Mouse (Mus musculus): ENCODE results near the gene Tgfbr1. TPM values are rescaled to one million over a fixed set of nuclear protein-coding genes. Genes with fewer than 3 reads are reported as not detected.

Gene Tgfbr1
- polyA plus RNA-seq, 1 experiment from 2014 or later, result 85.5 TPM

DNA sequence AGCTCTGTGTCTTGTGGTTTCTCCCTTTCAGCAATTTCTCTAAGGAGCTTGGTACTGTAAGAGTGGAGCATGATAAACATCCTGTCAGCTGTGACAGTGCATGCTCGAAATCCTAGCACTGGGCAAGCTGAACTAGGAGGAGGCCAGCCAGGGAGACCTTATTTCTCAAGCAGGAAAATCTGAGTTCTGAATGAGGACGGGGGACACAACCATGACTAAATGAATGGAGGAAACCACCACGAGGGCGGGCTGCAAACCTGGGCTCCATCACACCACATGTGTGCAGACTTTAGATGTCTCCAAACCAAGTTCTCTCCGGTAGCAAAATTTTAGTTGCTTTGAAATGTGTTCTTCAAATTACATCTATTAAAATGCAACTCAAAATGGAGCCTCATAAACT, 96.1 kb downstream of the Tgfbr1 start:
- ATAC-seq (ENCODE audit: insufficient number of reproducible peaks, low FRiP score, low TSS enrichment, low read depth), result no peak
- Histone ChIP-seq H3K4me1 (ENCODE audit: control insufficient read depth, insufficient read depth, low read length) (no peaks in the 10 kb centered on the region), H3K4me2 (ENCODE audit: low read depth, severe bottlenecking) (no peak overlapping the region), H3K27me3 (ENCODE audit: control insufficient read depth, insufficient read depth, low read length) (no peaks in the 10 kb centered on the region), H3K27ac (replicated peaks; ENCODE audit: low read depth, low read length) (no peak overlapping the region), H3K4me3 (ENCODE audit: low read depth, low read length) (no peak overlapping the region), H3K36me3 (ENCODE audit: control insufficient read depth, insufficient read depth, low read length) (no peaks in the 10 kb centered on the region), H3K9me3 (ENCODE audit: control insufficient read depth, low read length) (no peaks in the 10 kb centered on the region), H3K9ac (ENCODE audit: low read length) (no peak overlapping the region)
- no peak for DNase-seq (ENCODE audit: low spot score)
- 51% methylated on average over 5 of the region's 5 CpGs for WGBS

DNA sequence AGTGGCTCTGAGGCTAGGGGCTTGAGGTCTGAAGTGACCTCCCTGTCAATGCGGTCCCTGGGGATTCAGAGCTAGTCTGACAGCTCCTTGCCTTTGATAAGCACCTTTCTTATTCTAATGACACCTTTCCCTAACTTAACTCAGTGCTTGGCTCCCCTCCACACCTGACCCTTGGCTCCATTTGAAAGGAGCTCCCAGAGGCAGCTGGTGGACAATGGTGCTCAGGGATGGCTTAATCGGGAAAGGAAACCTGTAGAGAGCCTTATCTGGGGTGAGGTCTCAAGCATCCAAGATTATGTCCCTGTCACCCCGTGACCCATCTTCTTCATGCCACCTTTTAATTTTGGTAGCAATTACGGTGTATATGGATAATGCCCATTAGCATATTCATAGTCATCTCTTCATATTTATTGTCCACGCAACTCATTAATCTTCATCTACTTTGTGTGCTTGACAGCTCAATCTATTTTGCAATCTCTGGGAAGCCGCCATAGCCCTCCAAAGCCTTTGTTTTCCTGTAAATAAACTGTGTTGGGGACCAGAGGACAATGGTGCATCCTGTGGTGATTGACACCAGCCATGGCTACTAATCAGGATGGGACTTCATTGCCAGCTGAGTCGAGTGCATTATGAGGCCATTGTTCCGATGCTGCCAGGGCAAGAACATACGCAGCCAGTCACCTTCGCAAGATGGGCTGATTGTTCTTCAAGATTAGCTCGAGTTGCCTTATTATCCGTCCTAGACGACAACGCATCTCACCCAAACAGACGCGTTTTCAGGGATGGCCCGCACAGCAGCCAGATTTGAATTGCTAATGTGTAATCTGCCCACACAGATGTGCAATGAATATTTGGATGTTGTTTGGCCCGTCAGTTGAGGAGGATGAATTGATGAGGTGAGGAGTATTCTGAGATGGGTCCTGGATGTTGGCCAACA, 96.8 kb downstream of the Tgfbr1 start:
- H3K27ac ChIP-seq (replicated peaks; ENCODE audit: low read depth, low read length), result no peak overlapping the region
- no peaks in the 10 kb centered on the region for H3K36me3 ChIP-seq (ENCODE audit: control insufficient read depth, insufficient read depth, low read length)
- no peaks in the 10 kb centered on the region for H3K9me3 ChIP-seq (ENCODE audit: control insufficient read depth, low read length)
- 34% methylated on average over 18 of the region's 18 CpGs for WGBS
- ATAC-seq (ENCODE audit: insufficient number of reproducible peaks, low FRiP score, low TSS enrichment, low read depth) (no peak), DNase-seq (ENCODE audit: low spot score) (no peak)
- H3K4me1 ChIP-seq (ENCODE audit: control insufficient read depth, insufficient read depth, low read length), result no peaks in the 10 kb centered on the region
- no peak overlapping the region for H3K4me2 ChIP-seq (ENCODE audit: low read depth, severe bottlenecking)
- H3K9ac ChIP-seq (ENCODE audit: low read length), result no peak overlapping the region
- no peaks in the 10 kb centered on the region for H3K27me3 ChIP-seq (ENCODE audit: control insufficient read depth, insufficient read depth, low read length)
- no peak overlapping the region for H3K4me3 ChIP-seq (ENCODE audit: low read depth, low read length)

Other genes starting within 250 kb of the Tgfbr1 start
- gene Col15a1, start 145.1 kb upstream of the Tgfbr1 start, polyA plus RNA-seq (2014; fragmentation: Nextera tagmentation; extraction: Ambion mirVana), result 8.6 and 8.7 TPM in 2 replicates
- 92.2 and 98.7 TPM in 2 replicates for gene Alg2, start 121.1 kb downstream of the Tgfbr1 start, polyA plus RNA-seq (2014; fragmentation: Nextera tagmentation; extraction: Ambion mirVana)
- gene Sec61b, start 121.4 kb downstream of the Tgfbr1 start, polyA plus RNA-seq (2014; fragmentation: Nextera tagmentation; extraction: Ambion mirVana), result 459 and 468 TPM in 2 replicates